Mouse (Mus musculus): ENCODE data around the gene Samd4b. TPM values are rescaled to one million over a fixed set of nuclear protein-coding genes. Genes with fewer than 3 reads are reported as not detected.
A peak's percentile ranks its signal among the peaks of the same experiment; 100 is the strongest.

The Samd4b gene
- polyA plus RNA-seq, 1 experiment from 2014 or later = 34.9 TPM

- Histone ChIP-seq H3K4me3 (ENCODE audit: low read length) (no peak overlapping the region; the same call in 1 of the 2 replicates), H3K4me1 (ENCODE audit: control insufficient read depth, insufficient read depth, low read length) (peaks cover 32% of the 10 kb centered on the region), H3K9ac (ENCODE audit: low read depth, low read length) (no peak overlapping the region), H3K27me3 (ENCODE audit: control insufficient read depth, insufficient read depth, low read length) (no peaks in the 10 kb centered on the region), H3K4me2 (replicated peaks; ENCODE audit: low read depth, low read length) (peak overlapping the region; percentile 77), H3K9me3 (ENCODE audit: control insufficient read depth, low read length) (no peaks in the 10 kb centered on the region), H3K36me3 (ENCODE audit: control insufficient read depth, insufficient read depth, low read length) (peaks cover 15% of the 10 kb centered on the region), H3K27ac (ENCODE audit: low read depth, low read length) (peak overlapping the region; percentile 98)
- no peak for ATAC-seq (ENCODE audit: low FRiP score, low TSS enrichment)
- 74% methylated on average over 10 of the region's 10 CpGs for WGBS
Measured at GRCm38 (mm10) chr7:28374647-28375046, 223.3 kb downstream of the Samd4b start.

- no peaks in the 10 kb centered on the region for H3K9me3 ChIP-seq (ENCODE audit: control insufficient read depth, low read length)
- no peaks in the 10 kb centered on the region for H3K27me3 ChIP-seq (ENCODE audit: control insufficient read depth, insufficient read depth, low read length)
- 75% methylated on average over 7 of the region's 7 CpGs for WGBS
- ATAC-seq (ENCODE audit: low FRiP score, low TSS enrichment) = no peak
- H3K4me2 ChIP-seq (replicated peaks; ENCODE audit: low read depth, low read length) = no peak overlapping the region
- peaks cover 21% of the 10 kb centered on the region for H3K36me3 ChIP-seq (ENCODE audit: control insufficient read depth, insufficient read depth, low read length)
- H3K4me3 ChIP-seq (ENCODE audit: low read length) = no peak overlapping the region
- H3K9ac ChIP-seq (ENCODE audit: low read depth, low read length) = no peak overlapping the region
- peaks cover 31% of the 10 kb centered on the region for H3K4me1 ChIP-seq (ENCODE audit: control insufficient read depth, insufficient read depth, low read length)
- peak overlapping the region; percentile 38; the same call in 1 of the 2 replicates for H3K27ac ChIP-seq (ENCODE audit: low read depth, low read length)
Measured at GRCm38 (mm10) chr7:28373891-28374495, 224.0 kb downstream of the Samd4b start.

DNA sequence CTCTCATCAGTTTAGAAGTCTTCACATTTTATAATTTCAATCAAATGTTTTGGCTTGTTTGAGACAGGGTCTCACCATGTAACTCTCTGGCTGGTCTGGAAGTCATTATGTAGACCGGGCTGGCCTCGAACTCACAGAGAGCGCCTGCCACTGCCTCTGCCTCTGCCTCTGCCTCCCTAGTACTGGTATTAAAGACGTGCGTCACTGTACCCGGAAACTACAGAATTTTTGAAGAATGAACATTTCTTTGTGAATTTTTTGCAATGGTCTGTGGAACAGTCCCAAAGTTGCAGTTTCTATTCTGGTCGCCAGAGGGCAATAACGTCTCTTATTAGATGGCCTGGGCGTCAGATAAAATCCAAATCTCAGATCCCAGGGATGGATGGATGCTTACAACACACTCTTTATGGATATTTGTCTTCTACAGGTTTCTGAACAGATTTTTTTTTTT, 224.8 kb downstream of the Samd4b start:
- no peak for ATAC-seq (ENCODE audit: low FRiP score, low TSS enrichment)
- peak overlapping the region; percentile 88 for H3K27ac ChIP-seq (ENCODE audit: low read depth, low read length)
- H3K9ac ChIP-seq (ENCODE audit: low read depth, low read length) = peak overlapping the region; percentile 48; the same call in 1 of the 2 replicates
- H3K27me3 ChIP-seq (ENCODE audit: control insufficient read depth, insufficient read depth, low read length) = no peaks in the 10 kb centered on the region
- no peaks in the 10 kb centered on the region for H3K9me3 ChIP-seq (ENCODE audit: control insufficient read depth, low read length)
- WGBS = under 1% methylated on average over 9 of the region's 9 CpGs
- peak overlapping the region; percentile 52 for H3K4me2 ChIP-seq (replicated peaks; ENCODE audit: low read depth, low read length)
- peaks cover 30% of the 10 kb centered on the region for H3K36me3 ChIP-seq (ENCODE audit: control insufficient read depth, insufficient read depth, low read length)
- peak overlapping the region; percentile 42 for H3K4me3 ChIP-seq (ENCODE audit: low read length)
- H3K4me1 ChIP-seq (ENCODE audit: control insufficient read depth, insufficient read depth, low read length) = peaks cover 30% of the 10 kb centered on the region

DNA sequence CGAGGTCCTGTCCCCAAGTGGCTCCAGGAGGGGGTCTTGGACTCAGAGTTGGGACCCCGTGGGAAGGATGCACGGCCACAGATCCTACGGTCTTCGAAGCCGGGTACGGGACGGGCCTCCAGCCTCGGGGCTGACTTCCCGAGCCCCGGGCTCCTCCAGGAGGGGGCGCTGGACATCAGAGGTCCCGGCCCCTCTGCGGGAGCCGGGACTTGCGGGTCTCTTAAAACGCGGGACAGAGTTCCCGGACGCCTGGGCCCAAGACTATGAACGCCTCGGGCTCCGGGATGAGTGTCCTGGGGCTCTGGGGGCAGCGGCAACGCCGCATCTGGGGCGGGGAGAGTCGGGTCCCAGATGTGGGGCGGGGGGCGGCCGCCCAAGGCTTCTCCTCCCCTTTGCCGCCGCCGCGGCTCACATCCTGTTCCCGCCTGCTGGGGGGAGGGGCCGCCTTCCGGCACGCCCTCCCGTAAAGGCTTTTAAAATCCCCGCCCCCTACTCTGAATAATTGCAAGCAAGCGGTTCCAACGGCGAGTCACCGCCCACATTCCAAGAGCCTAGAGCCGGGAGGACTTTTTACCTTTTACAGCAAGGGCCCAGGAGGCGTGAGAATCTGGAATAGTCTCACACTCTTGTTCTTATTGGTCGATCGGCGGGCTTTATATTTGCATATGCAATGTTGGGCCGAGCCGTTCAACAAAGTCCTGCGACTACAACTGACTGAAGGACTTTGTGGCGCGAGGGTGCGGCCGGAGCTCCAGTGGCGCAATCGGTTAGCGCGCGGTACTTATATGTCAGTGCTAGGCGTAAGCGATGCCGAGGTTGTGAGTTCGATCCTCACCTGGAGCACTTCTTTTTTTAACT, 225.5 kb downstream of the Samd4b start, which contains the start of gene Plekhg2:
Plekhg2 (minus strand) TSS at position 349 of the 858 bp plus-strand sequence.
- no peaks in the 10 kb centered on the region for H3K27me3 ChIP-seq (ENCODE audit: control insufficient read depth, insufficient read depth, low read length)
- WGBS = under 1% methylated on average over 61 of the region's 66 CpGs
- peaks cover 23% of the 10 kb centered on the region for H3K4me1 ChIP-seq (ENCODE audit: control insufficient read depth, insufficient read depth, low read length)
- peaks cover 31% of the 10 kb centered on the region for H3K36me3 ChIP-seq (ENCODE audit: control insufficient read depth, insufficient read depth, low read length)
- ATAC-seq (ENCODE audit: low FRiP score, low TSS enrichment) = peak; percentile 92
- H3K9ac ChIP-seq (ENCODE audit: low read depth, low read length) = peak within 1 kb of the TSS; percentile 89
- H3K4me3 ChIP-seq (ENCODE audit: low read length) = peak within 1 kb of the TSS; percentile 89
- H3K9me3 ChIP-seq (ENCODE audit: control insufficient read depth, low read length) = no peaks in the 10 kb centered on the region
- peak within 1 kb of the TSS; percentile 93 for H3K27ac ChIP-seq (ENCODE audit: low read depth, low read length)
- peak within 1 kb of the TSS; percentile 73 for H3K4me2 ChIP-seq (replicated peaks; ENCODE audit: low read depth, low read length)

- under 1% methylated on average over 40 of the region's 43 CpGs for WGBS
- ATAC-seq (ENCODE audit: low FRiP score, low TSS enrichment) = peak; percentile 7; the same call in 1 of the 2 replicates
Measured at GRCm38 (mm10) chr7:28371514-28371989, 226.4 kb downstream of the Samd4b start.

DNA sequence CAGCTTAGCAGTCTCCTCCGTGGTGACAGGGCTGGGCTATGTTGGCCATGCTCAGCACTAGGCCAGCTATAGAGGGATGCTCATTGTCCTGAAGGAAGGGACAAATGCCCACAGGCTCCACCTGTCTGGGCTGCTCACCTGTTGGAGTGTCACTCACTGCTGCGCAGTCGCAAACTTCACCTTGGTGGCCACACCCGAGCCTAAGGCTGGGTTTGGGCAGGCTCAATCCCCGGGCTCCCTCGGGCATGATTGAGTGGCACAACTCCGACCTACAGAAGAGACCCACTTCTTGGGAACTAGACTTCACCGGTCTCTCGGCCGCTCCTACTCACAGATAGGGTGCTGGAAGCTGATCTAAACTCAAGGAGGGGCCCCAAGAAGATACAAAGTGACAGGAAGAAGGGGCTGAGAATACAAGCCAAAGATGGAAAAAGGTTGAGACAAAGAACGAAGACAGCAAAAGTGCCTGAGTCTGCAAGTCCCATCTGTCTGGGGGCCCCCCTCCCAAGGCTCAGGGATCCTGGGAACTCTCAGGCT, 226.9 kb downstream of the Samd4b start:
- Histone ChIP-seq H3K4me1 (ENCODE audit: control insufficient read depth, insufficient read depth, low read length) (peaks cover 16% of the 10 kb centered on the region), H3K36me3 (ENCODE audit: control insufficient read depth, insufficient read depth, low read length) (peaks cover 44% of the 10 kb centered on the region), H3K4me2 (replicated peaks; ENCODE audit: low read depth, low read length) (peak overlapping the region; percentile 73), H3K27me3 (ENCODE audit: control insufficient read depth, insufficient read depth, low read length) (no peaks in the 10 kb centered on the region), H3K27ac (ENCODE audit: low read depth, low read length) (peak overlapping the region; percentile 93), H3K9ac (ENCODE audit: low read depth, low read length) (peak overlapping the region; percentile 89), H3K4me3 (ENCODE audit: low read length) (peak overlapping the region; percentile 89), H3K9me3 (ENCODE audit: control insufficient read depth, low read length) (no peaks in the 10 kb centered on the region)
- no peak for ATAC-seq (ENCODE audit: low FRiP score, low TSS enrichment)
- WGBS = 5% methylated on average over 11 of the region's 11 CpGs

More at GRCm38 (mm10) chr7:28371514-28371989, 226.4 kb downstream of the Samd4b start:
- H3K36me3 ChIP-seq (ENCODE audit: control insufficient read depth, insufficient read depth, low read length) = peaks cover 39% of the 10 kb centered on the region
- H3K9me3 ChIP-seq (ENCODE audit: control insufficient read depth, low read length) = no peaks in the 10 kb centered on the region
- H3K4me1 ChIP-seq (ENCODE audit: control insufficient read depth, insufficient read depth, low read length) = peaks cover 16% of the 10 kb centered on the region
- H3K27me3 ChIP-seq (ENCODE audit: control insufficient read depth, insufficient read depth, low read length) = no peaks in the 10 kb centered on the region
- H3K27ac ChIP-seq (ENCODE audit: low read depth, low read length) = peak overlapping the region; percentile 93
- H3K4me2 ChIP-seq (replicated peaks; ENCODE audit: low read depth, low read length) = peak overlapping the region; percentile 73
- H3K4me3 ChIP-seq (ENCODE audit: low read length) = peak overlapping the region; percentile 89
- peak overlapping the region; percentile 89 for H3K9ac ChIP-seq (ENCODE audit: low read depth, low read length)

DNA sequence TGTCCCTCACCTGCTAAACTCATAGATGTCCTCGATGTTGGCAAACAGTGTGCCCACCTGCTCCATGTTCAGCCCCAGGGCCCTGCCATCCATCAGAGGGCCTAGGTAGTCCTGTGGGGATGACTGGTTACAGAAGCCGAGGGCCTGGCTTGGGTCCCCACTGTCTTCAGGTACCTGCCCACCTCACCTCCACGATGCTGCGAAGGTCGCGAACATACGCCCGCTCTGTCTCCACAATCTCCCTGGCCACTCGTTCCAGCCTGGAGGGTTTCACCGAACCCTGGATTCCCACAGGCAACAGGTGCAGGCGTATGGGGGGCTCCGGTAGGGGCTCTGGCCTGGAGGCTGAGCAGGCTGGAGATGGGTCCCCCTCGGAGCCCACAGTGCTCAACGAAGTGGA, 227.9 kb downstream of the Samd4b start:
- no peaks in the 10 kb centered on the region for H3K27me3 ChIP-seq (ENCODE audit: control insufficient read depth, insufficient read depth, low read length)
- H3K27ac ChIP-seq (ENCODE audit: low read depth, low read length) = no peak overlapping the region
- H3K4me1 ChIP-seq (ENCODE audit: control insufficient read depth, insufficient read depth, low read length) = peaks cover 16% of the 10 kb centered on the region
- peaks cover 54% of the 10 kb centered on the region for H3K36me3 ChIP-seq (ENCODE audit: control insufficient read depth, insufficient read depth, low read length)
- H3K4me3 ChIP-seq (ENCODE audit: low read length) = peak overlapping the region; percentile 89
- peak overlapping the region; percentile 89; the same call in 1 of the 2 replicates for H3K9ac ChIP-seq (ENCODE audit: low read depth, low read length)
- 93% methylated on average over 14 of the region's 14 CpGs for WGBS
- H3K4me2 ChIP-seq (replicated peaks; ENCODE audit: low read depth, low read length) = peak overlapping the region; percentile 73
- no peak for ATAC-seq (ENCODE audit: low FRiP score, low TSS enrichment)
- H3K9me3 ChIP-seq (ENCODE audit: control insufficient read depth, low read length) = no peaks in the 10 kb centered on the region

DNA sequence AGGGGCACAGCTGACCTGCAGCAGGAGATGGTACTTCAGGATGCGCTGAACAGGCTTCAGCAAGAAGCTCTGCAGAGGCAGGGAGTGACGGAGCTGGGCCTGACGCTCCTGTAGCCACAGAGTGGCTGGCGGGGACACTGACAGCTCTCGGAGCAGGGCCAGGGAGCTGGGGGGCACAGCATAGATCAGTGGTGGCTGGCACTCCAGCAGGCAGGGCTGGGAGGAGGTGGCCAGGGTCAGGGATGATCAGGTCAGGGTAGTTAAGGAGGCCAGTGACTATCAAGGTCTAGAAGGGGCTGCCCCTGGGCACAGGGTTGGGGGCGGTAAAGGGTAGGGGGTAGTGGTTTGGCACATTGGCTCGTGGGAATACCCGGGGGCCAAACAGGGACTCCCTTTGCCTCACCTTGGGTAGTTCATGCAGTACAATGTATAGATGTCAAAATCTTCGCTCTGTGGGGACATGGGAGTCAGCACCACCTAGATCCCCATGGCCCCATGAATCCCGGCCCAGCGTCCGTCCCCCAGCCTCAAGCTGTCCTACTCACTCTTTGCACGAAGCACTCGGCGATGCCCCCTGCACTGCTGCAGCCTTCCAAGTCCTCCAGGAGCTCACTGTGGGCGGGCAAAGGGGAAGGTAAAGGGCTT, 229.5 kb downstream of the Samd4b start:
- 92% methylated on average over 16 of the region's 16 CpGs for WGBS
- Histone ChIP-seq H3K27me3 (ENCODE audit: control insufficient read depth, insufficient read depth, low read length) (no peaks in the 10 kb centered on the region), H3K4me1 (ENCODE audit: control insufficient read depth, insufficient read depth, low read length) (peaks cover 16% of the 10 kb centered on the region), H3K9me3 (ENCODE audit: control insufficient read depth, low read length) (no peaks in the 10 kb centered on the region), H3K4me3 (ENCODE audit: low read length) (no peak overlapping the region), H3K4me2 (replicated peaks; ENCODE audit: low read depth, low read length) (no peak overlapping the region), H3K27ac (ENCODE audit: low read depth, low read length) (no peak overlapping the region), H3K36me3 (ENCODE audit: control insufficient read depth, insufficient read depth, low read length) (peaks cover 70% of the 10 kb centered on the region), H3K9ac (ENCODE audit: low read depth, low read length) (no peak overlapping the region; the same call in 1 of the 2 replicates)
- ATAC-seq (ENCODE audit: low FRiP score, low TSS enrichment) = no peak
